Comparison of ENCODE assay signal across 8 mouse cellular contexts in the genomic region with DNA sequence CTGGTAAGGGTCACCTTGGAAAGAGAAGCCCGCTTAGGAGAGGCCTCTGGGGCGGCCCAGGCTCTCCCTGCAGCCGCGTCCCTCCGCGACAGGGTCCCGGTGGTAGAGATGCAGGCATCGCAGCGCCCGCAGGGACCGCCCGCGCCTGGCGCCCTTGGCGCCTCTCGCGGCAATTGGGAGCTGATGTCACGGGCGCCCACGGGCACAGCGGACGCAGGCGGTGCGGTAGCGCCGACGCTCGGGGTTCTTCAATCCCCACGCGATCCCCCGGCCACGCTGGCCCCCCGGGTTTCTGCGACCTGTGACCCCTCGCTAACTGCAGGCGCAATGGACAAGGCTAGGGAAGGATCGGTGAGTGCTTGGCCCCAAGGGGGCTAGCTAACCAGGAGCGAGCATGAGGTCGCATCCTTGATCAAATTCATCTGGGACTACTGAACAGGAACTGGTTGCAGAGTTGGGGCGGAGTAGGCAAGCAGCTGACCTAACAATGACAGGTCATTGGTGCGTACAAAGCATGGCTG. TPM values are rescaled to one million over a fixed set of nuclear protein-coding genes. Genes with fewer than 3 reads are reported as not detected.
DNase-seq lines count a peak whose midpoint lies in the region; ATAC-seq and TF ChIP-seq lines count a peak whose summit lies in the region.

No protein-coding gene starts in this region.

- H3K4me1 ChIP-seq in lung, postnatal 0 days (ENCODE audit: insufficient read depth, low read depth, low read length): peaks cover 3% of the 10 kb centered on the region; the same call in 1 of the 2 replicates
- H3K4me1 ChIP-seq in forebrain, embryonic 14.5 days (ENCODE audit: control insufficient read depth, insufficient read depth, low read length): peaks cover 12% of the 10 kb centered on the region
- H3K4me1 ChIP-seq in intestine, embryonic 16.5 days (ENCODE audit: control insufficient read depth, insufficient read depth, low read length): peaks cover 24% of the 10 kb centered on the region
- H3K4me1 ChIP-seq in megakaryocyte, embryonic 14.5 days: peaks cover 69% of the 10 kb centered on the region
- H3K4me1 ChIP-seq in stomach, embryonic 14.5 days (ENCODE audit: control insufficient read depth, insufficient read depth, low read length): peaks cover 17% of the 10 kb centered on the region

- no peak for ATAC-seq in lung, postnatal 0 days
- no peak for ATAC-seq in forebrain, embryonic 14.5 days
- no peak for ATAC-seq in intestine, embryonic 16.5 days
- ATAC-seq in stomach, embryonic 14.5 days (ENCODE audit: insufficient number of reproducible peaks, insufficient read depth, low FRiP score, low read depth): no peak

- H3K9ac ChIP-seq in lung, postnatal 0 days (replicated peaks; ENCODE audit: low read depth): no peak overlapping the region
- H3K9ac ChIP-seq in forebrain, embryonic 14.5 days (ENCODE audit: low read length): peak overlapping the region; percentile 64
- peak overlapping the region; percentile 63 for H3K9ac ChIP-seq in intestine, embryonic 16.5 days (ENCODE audit: low read depth, low read length)
- peak overlapping the region; percentile 46; the same call in 1 of the 2 replicates for H3K9ac ChIP-seq in stomach, embryonic 14.5 days (replicated peaks; ENCODE audit: low read depth, low read length)

- H3K36me3 ChIP-seq in lung, postnatal 0 days (ENCODE audit: insufficient read depth, low read length): no peaks in the 10 kb centered on the region
- H3K36me3 ChIP-seq in forebrain, embryonic 14.5 days (ENCODE audit: control insufficient read depth, insufficient read depth, low read length): no peaks in the 10 kb centered on the region
- peaks cover under 1% of the 10 kb centered on the region; the same call in 1 of the 2 replicates for H3K36me3 ChIP-seq in intestine, embryonic 16.5 days (ENCODE audit: control insufficient read depth, insufficient read depth, low read length)
- H3K36me3 ChIP-seq in megakaryocyte, embryonic 14.5 days (replicated peaks; ENCODE audit: low read length): peaks cover 5% of the 10 kb centered on the region
- peaks cover 6% of the 10 kb centered on the region for H3K36me3 ChIP-seq in stomach, embryonic 14.5 days (ENCODE audit: control insufficient read depth, insufficient read depth, low read length)

- H3K27me3 ChIP-seq in lung, postnatal 0 days (replicated peaks; ENCODE audit: insufficient read depth, low read length): no peaks in the 10 kb centered on the region
- 0 out of 2 replicates have a peak, but pooled peaks cover 6% of the 10 kb centered on the region for H3K27me3 ChIP-seq in forebrain, embryonic 14.5 days (replicated peaks; ENCODE audit: control insufficient read depth, insufficient read depth, low read length)
- H3K27me3 ChIP-seq in intestine, embryonic 16.5 days (replicated peaks; ENCODE audit: control insufficient read depth, insufficient read depth, low read length): no peaks in the 10 kb centered on the region
- peaks cover 23% of the 10 kb centered on the region for H3K27me3 ChIP-seq in megakaryocyte, embryonic 14.5 days (replicated peaks)
- no peaks in the 10 kb centered on the region for H3K27me3 ChIP-seq in stomach, embryonic 14.5 days (ENCODE audit: control insufficient read depth, insufficient read depth, low read length)

- no peak for TF ChIP-seq EP300 in lung, postnatal 0 days (IDR thresholded peaks at IDR 0.05)

- H3K27ac ChIP-seq in lung, postnatal 0 days (ENCODE audit: low read length): no peak overlapping the region
- H3K27ac ChIP-seq in forebrain, embryonic 14.5 days (ENCODE audit: low read depth, low read length): no peak overlapping the region
- no peak overlapping the region for H3K27ac ChIP-seq in intestine, embryonic 16.5 days (ENCODE audit: low read length)
- H3K27ac ChIP-seq in stomach, embryonic 14.5 days (ENCODE audit: low read length): 0 out of 2 replicates have a peak overlapping the region, but pooled peaks have one; percentile 21

- H3K4me2 ChIP-seq in lung, postnatal 0 days (replicated peaks; ENCODE audit: low read depth, low read length): peak overlapping the region; percentile 41
- peak overlapping the region; percentile 61 for H3K4me2 ChIP-seq in forebrain, embryonic 14.5 days (ENCODE audit: low read length)
- peak overlapping the region; percentile 57 for H3K4me2 ChIP-seq in intestine, embryonic 16.5 days (ENCODE audit: low read depth, low read length)
- H3K4me2 ChIP-seq in stomach, embryonic 14.5 days (replicated peaks; ENCODE audit: low read depth, low read length): peak overlapping the region; percentile 50

- 12% methylated on average over 41 of the region's 41 CpGs for WGBS in lung, postnatal 0 days
- WGBS in forebrain, embryonic 14.5 days: 3% methylated on average over 41 of the region's 41 CpGs
- WGBS in intestine, embryonic 16.5 days: 13% methylated on average over 41 of the region's 41 CpGs
- 11% methylated on average over 41 of the region's 41 CpGs for WGBS in stomach, embryonic 14.5 days

- H3K4me3 ChIP-seq in lung, postnatal 0 days (ENCODE audit: low read depth, low read length): no peak overlapping the region; the same call in 1 of the 2 replicates
- H3K4me3 ChIP-seq in forebrain, embryonic 14.5 days (ENCODE audit: low read depth, low read length): peak overlapping the region; percentile 27
- peak overlapping the region; percentile 35 for H3K4me3 ChIP-seq in intestine, embryonic 16.5 days (ENCODE audit: low read length)
- peak overlapping the region; percentile 46 for H3K4me3 ChIP-seq in megakaryocyte, embryonic 14.5 days (replicated peaks)
- peak overlapping the region; percentile 17; the same call in 1 of the 2 replicates for H3K4me3 ChIP-seq in stomach, embryonic 14.5 days (ENCODE audit: low read depth, low read length)

- DNase-seq in lung, postnatal 0 days (ENCODE audit: low spot score): no peak
- no peak for DNase-seq in lung, postnatal 14 days
- DNase-seq in forebrain, embryonic 14.5 days (ENCODE audit: low spot score): no peak
- DNase-seq in thymus, postnatal 25 days: no peak
- no peak for DNase-seq in lung, postnatal 36 days

- TF ChIP-seq CTCF in lung, postnatal 0 days (IDR thresholded peaks at IDR 0.05): no peak

- H3K9me3 ChIP-seq in lung, postnatal 0 days (ENCODE audit: low read length): no peaks in the 10 kb centered on the region
- H3K9me3 ChIP-seq in forebrain, embryonic 14.5 days (replicated peaks; ENCODE audit: control insufficient read depth, low read length): no peaks in the 10 kb centered on the region
- no peaks in the 10 kb centered on the region for H3K9me3 ChIP-seq in intestine, embryonic 16.5 days (ENCODE audit: control insufficient read depth, low read length)
- H3K9me3 ChIP-seq in megakaryocyte, embryonic 14.5 days: no peaks in the 10 kb centered on the region
- H3K9me3 ChIP-seq in stomach, embryonic 14.5 days (ENCODE audit: control insufficient read depth, low read depth, low read length): no peaks in the 10 kb centered on the region

RNA-seq across cellular contexts. Expression of gene Rtkn, which starts 7.0 kb away (rescaled TPM):
- polyA plus RNA-seq in lung, postnatal 0 days (2015; fragmentation: Nextera tagmentation; extraction: Ambion mirVana): 51.2 and 63.8 TPM in 2 replicates
- 4.7 and 4.8 TPM in 2 replicates for polyA plus RNA-seq in forebrain, embryonic 14.5 days (2014; fragmentation: Nextera tagmentation; extraction: Ambion mirVana)
- 24.4 and 26.1 TPM in 2 replicates for polyA plus RNA-seq in intestine, embryonic 16.5 days (2015; fragmentation: Nextera tagmentation; extraction: Ambion mirVana)
- polyA plus RNA-seq in megakaryocyte, embryonic 14.5 days (2012; ENCODE audit: insufficient read depth, low replicate concordance): 15.8 and 48.5 TPM in 2 replicates
- 18.8 and 19.2 TPM in 2 replicates for polyA plus RNA-seq in stomach, embryonic 14.5 days (2014; fragmentation: Nextera tagmentation; extraction: Ambion mirVana)

RNA-seq across cellular contexts. Expression of gene Wdr54, which starts 13.9 kb away (rescaled TPM):
- 3.1 and 3.3 TPM in 2 replicates for polyA plus RNA-seq in lung, postnatal 0 days (2015; fragmentation: Nextera tagmentation; extraction: Ambion mirVana)
- 20.6 and 23.9 TPM in 2 replicates for polyA plus RNA-seq in forebrain, embryonic 14.5 days (2014; fragmentation: Nextera tagmentation; extraction: Ambion mirVana)
- polyA plus RNA-seq in intestine, embryonic 16.5 days (2015; fragmentation: Nextera tagmentation; extraction: Ambion mirVana): 2.9 and 4.6 TPM in 2 replicates
- polyA plus RNA-seq in megakaryocyte, embryonic 14.5 days (2012; ENCODE audit: insufficient read depth, low replicate concordance): 2.0 and 13.3 TPM in 2 replicates
- polyA plus RNA-seq in stomach, embryonic 14.5 days (2014; fragmentation: Nextera tagmentation; extraction: Ambion mirVana): 5.3 and 5.8 TPM in 2 replicates

RNA-seq across cellular contexts. Expression of gene 1700003E16Rik, which starts 13.9 kb away (rescaled TPM):
- polyA plus RNA-seq in lung, postnatal 0 days (2015; fragmentation: Nextera tagmentation; extraction: Ambion mirVana): 6.1 and 9.8 TPM in 2 replicates
- 5.8 and 7.5 TPM in 2 replicates for polyA plus RNA-seq in forebrain, embryonic 14.5 days (2014; fragmentation: Nextera tagmentation; extraction: Ambion mirVana)
- 1.9 and 2.4 TPM in 2 replicates for polyA plus RNA-seq in intestine, embryonic 16.5 days (2015; fragmentation: Nextera tagmentation; extraction: Ambion mirVana)
- 0.36 TPM in 1 of 2 replicates, not detected in the other for polyA plus RNA-seq in megakaryocyte, embryonic 14.5 days (2012; ENCODE audit: insufficient read depth, low replicate concordance)
- polyA plus RNA-seq in stomach, embryonic 14.5 days (2014; fragmentation: Nextera tagmentation; extraction: Ambion mirVana): 0.77 and 1.2 TPM in 2 replicates

RNA-seq across cellular contexts. Expression of gene Ino80b, which starts 17.0 kb away (rescaled TPM):
- 14.5 and 18.1 TPM in 2 replicates for polyA plus RNA-seq in lung, postnatal 0 days (2015; fragmentation: Nextera tagmentation; extraction: Ambion mirVana)
- polyA plus RNA-seq in forebrain, embryonic 14.5 days (2014; fragmentation: Nextera tagmentation; extraction: Ambion mirVana): 15.6 and 17.5 TPM in 2 replicates
- 8.2 and 8.8 TPM in 2 replicates for polyA plus RNA-seq in intestine, embryonic 16.5 days (2015; fragmentation: Nextera tagmentation; extraction: Ambion mirVana)
- 201 and 370 TPM in 2 replicates for polyA plus RNA-seq in megakaryocyte, embryonic 14.5 days (2012; ENCODE audit: insufficient read depth, low replicate concordance)
- polyA plus RNA-seq in stomach, embryonic 14.5 days (2014; fragmentation: Nextera tagmentation; extraction: Ambion mirVana): 13.6 and 16.5 TPM in 2 replicates

RNA-seq across cellular contexts. Expression of gene Wbp1, which starts 20.9 kb away (rescaled TPM):
- 57.9 and 62.4 TPM in 2 replicates for polyA plus RNA-seq in lung, postnatal 0 days (2015; fragmentation: Nextera tagmentation; extraction: Ambion mirVana)
- polyA plus RNA-seq in forebrain, embryonic 14.5 days (2014; fragmentation: Nextera tagmentation; extraction: Ambion mirVana): 197 and 214 TPM in 2 replicates
- 94.4 and 95.5 TPM in 2 replicates for polyA plus RNA-seq in intestine, embryonic 16.5 days (2015; fragmentation: Nextera tagmentation; extraction: Ambion mirVana)
- 86.6 and 121 TPM in 2 replicates for polyA plus RNA-seq in megakaryocyte, embryonic 14.5 days (2012; ENCODE audit: insufficient read depth, low replicate concordance)
- polyA plus RNA-seq in stomach, embryonic 14.5 days (2014; fragmentation: Nextera tagmentation; extraction: Ambion mirVana): 91.3 and 99.6 TPM in 2 replicates
